Mouse (Mus musculus) CH12.LX (cell line): ENCODE measurements around the gene Ap1g1. TPM values are rescaled to one million over a fixed set of nuclear protein-coding genes. Genes with fewer than 3 reads are reported as not detected.

Experiments used
- DNase-seq: peaks from one replicate; pipeline ENCODE4 v3.0.0-alpha.2; 2013; ENCODE audit errors: extremely low read depth
- H3K27ac ChIP-seq: 2 replicates; pipeline ENCODE4 v1.5.1; 2012; ENCODE audit warnings: low read depth, mild to moderate bottlenecking, control low read depth, moderate library complexity; ENCODE audit not compliant: insufficient read depth
- H3K27me3 ChIP-seq: replicated peaks from 2 replicates; pipeline ENCODE3; 2012; ENCODE audit warnings: inconsistent platforms
- H3K36me3 ChIP-seq, 2 experiments: replicated peaks in 1 of 2; 2 replicates each; pipeline versions ENCODE3 to v1.6.1; 2012; ENCODE audit warnings: inconsistent platforms in 1 of 2, low read length in 1 of 2, mild to moderate bottlenecking in 1 of 2, mixed read lengths in 1 of 2, moderate library complexity in 1 of 2; ENCODE audit not compliant: control insufficient read depth in 1 of 2, insufficient read depth in 1 of 2
- H3K4me1 ChIP-seq, 2 experiments: 2 replicates each; pipeline ENCODE4 v1.6.1; 2012; ENCODE audit warnings: inconsistent platforms in 1 of 2, moderate library complexity in 1 of 2; ENCODE audit not compliant: insufficient read depth in 2 of 2, control insufficient read depth in 1 of 2
- H3K4me2 ChIP-seq: 2 replicates; pipeline ENCODE4 v1.6.1; 2012; ENCODE audit warnings: low read depth, mild to moderate bottlenecking, control low read depth; ENCODE audit not compliant: poor library complexity, insufficient read depth, severe bottlenecking
- H3K4me3 ChIP-seq, 3 experiments: fragments of 150-350 bp in 1 of 3; sonication (generic) in 1 of 3; replicated peaks in 1 of 3; 2 replicates each; pipeline versions ENCODE3 to v1.5.1; 2011 to 2012; ENCODE audit warnings: low read depth in 2 of 3, low read length in 2 of 3, mild to moderate bottlenecking in 2 of 3, moderate library complexity in 2 of 3, control low read depth in 1 of 3, improper control_type of control experiment in 1 of 3, inconsistent platforms in 1 of 3, mixed read lengths in 1 of 3; ENCODE audit not compliant: poor library complexity in 1 of 3
- H3K79me2 ChIP-seq: replicated peaks from 2 replicates; pipeline ENCODE4 v1.6.1; 2012; ENCODE audit warnings: mild to moderate bottlenecking, moderate library complexity; ENCODE audit not compliant: control insufficient read depth, poor library complexity, insufficient read depth, severe bottlenecking; ENCODE audit errors: extremely low read depth
- H3K9ac ChIP-seq: 2 replicates; pipeline ENCODE4 v1.6.1; 2012; ENCODE audit warnings: low read depth, mild to moderate bottlenecking, control low read depth, moderate library complexity; ENCODE audit not compliant: insufficient read depth
- H3K9me3 ChIP-seq: replicated peaks from 2 replicates; pipeline ENCODE3; 2012; ENCODE audit warnings: low read length, inconsistent platforms, mixed read lengths
- BHLHE40 ChIP-seq: IDR thresholded peaks from 2 replicates; pipeline ENCODE4 v1.6.1; 2011; ENCODE audit warnings: mild to moderate bottlenecking, low read depth, low read length, improper control_type of control experiment
- CHD1 ChIP-seq: IDR thresholded peaks from 2 replicates; pipeline ENCODE4 v1.6.1; 2012; ENCODE audit warnings: low read depth, low read length, improper control_type of control experiment, inconsistent platforms
- CHD2 ChIP-seq: IDR thresholded peaks from 2 replicates; pipeline ENCODE4 v1.6.1; 2011; ENCODE audit warnings: low read length, improper control_type of control experiment
- CTCF ChIP-seq, 2 experiments: IDR thresholded peaks in 1 of 2; conservative IDR thresholded peaks in 1 of 2; 2 replicates each; pipeline ENCODE4 v1.5.1; 2011 to 2012; ENCODE audit warnings: low read depth in 2 of 2, low read length in 2 of 2, improper control_type of control experiment in 1 of 2, inconsistent platforms in 1 of 2, mild to moderate bottlenecking in 1 of 2, moderate library complexity in 1 of 2
- E2F4 ChIP-seq: IDR thresholded peaks from 2 replicates; pipeline ENCODE4 v1.6.1; 2011; ENCODE audit warnings: low read depth, low read length, improper control_type of control experiment; ENCODE audit not compliant: insufficient replicate concordance
- ELF1 ChIP-seq: IDR thresholded peaks from 2 replicates; pipeline ENCODE4 v1.6.1; 2014; ENCODE audit warnings: low read depth, mild to moderate bottlenecking, inconsistent platforms, low read length, improper control_type of control experiment
- EP300 ChIP-seq: IDR thresholded peaks from 2 replicates; pipeline ENCODE4 v1.6.1; 2011; ENCODE audit warnings: low read length, improper control_type of control experiment
- ETS1 ChIP-seq: conservative IDR thresholded peaks from 2 replicates; pipeline ENCODE4 v1.6.1; 2012; ENCODE audit warnings: low read depth, mild to moderate bottlenecking, inconsistent platforms, low read length, improper control_type of control experiment, moderate library complexity
- GABPA ChIP-seq: IDR thresholded peaks from 2 replicates; pipeline ENCODE4 v1.6.1; 2012; ENCODE audit warnings: low read depth, low read length, improper control_type of control experiment, inconsistent platforms; ENCODE audit not compliant: insufficient replicate concordance
- HCFC1 ChIP-seq: IDR thresholded peaks from 2 replicates; pipeline ENCODE4 v1.6.1; 2012; ENCODE audit warnings: low read depth, mild to moderate bottlenecking, inconsistent platforms, low read length, improper control_type of control experiment
- IRF4 ChIP-seq: IDR thresholded peaks from 2 replicates; pipeline ENCODE4 v1.6.1; 2014; ENCODE audit warnings: low read depth, mild to moderate bottlenecking, inconsistent platforms, low read length, improper control_type of control experiment
- JUN ChIP-seq: IDR thresholded peaks from 2 replicates; pipeline ENCODE4 v1.6.1; 2011; ENCODE audit warnings: low read depth, mild to moderate bottlenecking, low read length, improper control_type of control experiment, moderate library complexity; ENCODE audit not compliant: insufficient read depth
- JUND ChIP-seq: conservative IDR thresholded peaks from 2 replicates; pipeline ENCODE4 v1.6.1; 2011; ENCODE audit warnings: low read depth, low read length, improper control_type of control experiment
- KAT2A ChIP-seq: IDR thresholded peaks from 2 replicates; pipeline ENCODE4 v1.6.1; 2012; ENCODE audit warnings: low read length, improper control_type of control experiment, inconsistent platforms; ENCODE audit not compliant: insufficient replicate concordance
- MAFK ChIP-seq: IDR thresholded peaks from 2 replicates; pipeline ENCODE4 v1.6.1; 2011; ENCODE audit warnings: low read length, improper control_type of control experiment; ENCODE audit not compliant: insufficient replicate concordance
- MAX ChIP-seq: IDR thresholded peaks from 2 replicates; pipeline ENCODE4 v1.6.1; 2011; ENCODE audit warnings: low read length, improper control_type of control experiment
- MAZ ChIP-seq: IDR thresholded peaks from 2 replicates; pipeline ENCODE4 v1.6.1; 2012; ENCODE audit warnings: low read depth, mild to moderate bottlenecking, inconsistent platforms, low read length, improper control_type of control experiment, moderate library complexity
- MEF2A ChIP-seq: IDR thresholded peaks from 2 replicates; pipeline ENCODE4 v1.6.1; 2014; ENCODE audit warnings: low read depth, mild to moderate bottlenecking, inconsistent platforms, low read length, improper control_type of control experiment, borderline replicate concordance
- MXI1 ChIP-seq: IDR thresholded peaks from 2 replicates; pipeline ENCODE4 v1.6.1; 2011; ENCODE audit warnings: mild to moderate bottlenecking, low read depth, low read length, improper control_type of control experiment
- MYC ChIP-seq: IDR thresholded peaks from 2 replicates; pipeline ENCODE4 v1.6.1; 2011; ENCODE audit warnings: low read depth, mild to moderate bottlenecking, improper control_type of control experiment, low read length
- NELFE ChIP-seq: IDR thresholded peaks from 2 replicates; pipeline ENCODE4 v1.6.1; 2011; ENCODE audit warnings: low read depth, low read length, improper control_type of control experiment
- NRF1 ChIP-seq: IDR thresholded peaks from 2 replicates; pipeline ENCODE4 v1.6.1; 2014; ENCODE audit warnings: low read depth, mild to moderate bottlenecking, inconsistent platforms, low read length, improper control_type of control experiment, moderate library complexity
- PAX5 ChIP-seq: IDR thresholded peaks from 2 replicates; pipeline ENCODE4 v1.6.1; 2012; ENCODE audit warnings: low read length, inconsistent platforms, mixed read lengths
- POLR2A ChIP-seq: IDR thresholded peaks from 2 replicates; pipeline ENCODE4 v1.6.1; 2011; ENCODE audit warnings: low read depth, mild to moderate bottlenecking, improper control_type of control experiment, low read length
- POLR2AphosphoS2 ChIP-seq: IDR thresholded peaks from 2 replicates; pipeline ENCODE4 v1.6.1; 2011; ENCODE audit warnings: low read depth, low read length, improper control_type of control experiment
- RAD21 ChIP-seq: IDR thresholded peaks from 2 replicates; pipeline ENCODE4 v1.6.1; 2011; ENCODE audit warnings: low read depth, mild to moderate bottlenecking, low read length, improper control_type of control experiment, moderate library complexity
- RCOR1 ChIP-seq: conservative IDR thresholded peaks from 2 replicates; pipeline ENCODE4 v1.6.1; 2012; ENCODE audit warnings: low read depth, mild to moderate bottlenecking, inconsistent platforms, low read length, improper control_type of control experiment
- SIN3A ChIP-seq: IDR thresholded peaks from 2 replicates; pipeline ENCODE4 v1.6.1; 2012; ENCODE audit warnings: low read length, improper control_type of control experiment, inconsistent platforms
- SMC3 ChIP-seq: IDR thresholded peaks from 2 replicates; pipeline ENCODE4 v1.6.1; 2011; ENCODE audit warnings: low read depth, low read length, improper control_type of control experiment
- TBP ChIP-seq: conservative IDR thresholded peaks from 2 replicates; pipeline ENCODE4 v1.6.1; 2011; ENCODE audit warnings: low read depth, low read length, improper control_type of control experiment
- TCF12 ChIP-seq: IDR thresholded peaks from 2 replicates; pipeline ENCODE4 v1.6.1; 2014; ENCODE audit warnings: low read depth, mild to moderate bottlenecking, inconsistent platforms, low read length, improper control_type of control experiment
- UBTF ChIP-seq: IDR thresholded peaks from 2 replicates; pipeline ENCODE4 v1.6.1; 2012; ENCODE audit warnings: low read depth, mild to moderate bottlenecking, inconsistent platforms, low read length, improper control_type of control experiment, moderate library complexity
- USF1 ChIP-seq: IDR thresholded peaks from 2 replicates; pipeline ENCODE4 v1.6.1; 2014; ENCODE audit warnings: low read depth, mild to moderate bottlenecking, inconsistent platforms, low read length, improper control_type of control experiment
- USF2 ChIP-seq: conservative IDR thresholded peaks from 2 replicates; pipeline ENCODE4 v1.6.1; 2011; ENCODE audit warnings: low read depth, low read length, improper control_type of control experiment
- ZC3H11A ChIP-seq: IDR thresholded peaks from 2 replicates; pipeline ENCODE4 v1.6.1; 2012; ENCODE audit warnings: low read depth, mild to moderate bottlenecking, inconsistent platforms, low read length, improper control_type of control experiment
- ZKSCAN1 ChIP-seq: IDR thresholded peaks from 2 replicates; pipeline ENCODE4 v1.6.1; 2012; ENCODE audit warnings: low read depth, inconsistent platforms, low read length, improper control_type of control experiment, borderline replicate concordance
- ZMIZ1 ChIP-seq: IDR thresholded peaks from 2 replicates; pipeline ENCODE4 v1.6.1; 2012; ENCODE audit warnings: low read depth, mild to moderate bottlenecking, inconsistent platforms, low read length, improper control_type of control experiment
- ZNF384 ChIP-seq: IDR thresholded peaks from 2 replicates; pipeline ENCODE4 v1.6.1; 2012; ENCODE audit warnings: low read depth, low read length, improper control_type of control experiment, inconsistent platforms
- dilution Hi-C: fragments of 300-500 bp; cut with MboI; formaldehyde crosslinking; loops from 2 replicates; pipeline ENCODE4 v1.14.3; 2020; ENCODE audit warnings: low sequenced_read_pairs; ENCODE audit not compliant: extremely low pct_unique_long_range_greater_than_20kb, extremely low pct_ligation_motif_present
- in situ Hi-C: fragments of 300-500 bp; cut with MboI; formaldehyde crosslinking; loops from 3 replicates; pipeline ENCODE4 v1.14.3; 2019; ENCODE audit warnings: low sequenced_read_pairs, low pct_ligation_motif_present, low pct_unique_long_range_greater_than_20kb, mixed read lengths
- polyA plus RNA-seq: library from polyadenylated mRNA; unstranded; fragments of >175 nt; gene quantifications from 2 replicates; pipeline ENCODE4 v1.2.1, GENCODE M21; 2012; ENCODE audit warnings: low read depth; ENCODE audit not compliant: insufficient read length
- total RNA-seq, 2 experiments: library from RNA; depleted of rRNA; stranded (reverse); fragments of 300-350 nt in 1 of 2; fragments of >200 nt in 1 of 2; gene quantifications; 2 replicates each; pipeline ENCODE4 v1.2.3; 2012 to 2014

Ap1g1 gene
- total and polyA plus RNA-seq, 3 experiments = 29.5 to 60.4 (median 40.8) TPM

- no peak overlapping the region for H3K4me2 ChIP-seq
- H3K36me3 ChIP-seq = peaks cover 37 to 82% of the 10 kb centered on the region in 2 experiments
- H3K27me3 ChIP-seq = no peaks in the 10 kb centered on the region
- TF ChIP-seq ELF1 (no peak), E2F4 (no peak), MAZ (0 out of 2 replicates have a peak, but pooled peaks have one; percentile 42), KAT2A (no peak), NELFE (no peak), ZC3H11A (no peak), CTCF (conservative IDR thresholded peaks at IDR 0.05 in 1 of 2, IDR thresholded peaks at IDR 0.05 in 1 of 2; ENCODE audit: low read depth in 2 of 2, low read length in 2 of 2) (peak in 1 of 2 experiments; percentile 49; a peak in 2 of 4 replicates), EP300 (peak; percentile 82), GABPA (no peak), TBP (no peak), SIN3A (peak; percentile 54; the same call in 1 of the 2 replicates), HCFC1 (no peak), UBTF (no peak), BHLHE40 (peak; percentile 76), ZNF384 (no peak), USF1 (no peak), ZKSCAN1 (no peak), JUN (peak; percentile 88), IRF4 (peak; percentile 66), PAX5 (no peak), CHD1 (no peak), MEF2A (peak; percentile 70; the same call in 1 of the 2 replicates), POLR2AphosphoS2 (no peak), ZMIZ1 (no peak), TCF12 (0 out of 2 replicates have a peak, but pooled peaks have one; percentile 43), CHD2 (0 out of 2 replicates have a peak, but pooled peaks have one; percentile 26), NRF1 (no peak), ETS1 (peak; percentile 61), SMC3 (0 out of 2 replicates have a peak, but pooled peaks have one; percentile 18), MAX (no peak), MYC (peak; percentile 60; the same call in 1 of the 2 replicates), MXI1 (no peak; the same call in 1 of the 2 replicates), MAFK (peak; percentile 60; the same call in 1 of the 2 replicates), RAD21 (no peak; the same call in 1 of the 2 replicates), POLR2A (no peak), JUND (peak; percentile 77; the same call in 1 of the 2 replicates), USF2 (no peak), RCOR1 (no peak; the same call in 1 of the 2 replicates)
- TF ChIP-seq, all 38 proteins: peak for 15
- no peak overlapping the region for H3K27ac ChIP-seq
- in situ Hi-C loops (loop anchor here (5.0 to 10.0 kb wide), 2 partner anchors 68 to 150 kb away; no protein-coding TSS in a partner anchor), dilution Hi-C loops (no loop called here)
- no peaks in the 10 kb centered on the region for H3K9me3 ChIP-seq
- peaks cover 2 to 17% of the 10 kb centered on the region in 2 experiments for H3K4me1 ChIP-seq
- H3K79me2 ChIP-seq = no peaks in the 10 kb centered on the region
- H3K9ac ChIP-seq = no peak overlapping the region
- peak; percentile 73 for DNase-seq
- H3K4me3 ChIP-seq = peak overlapping the region in 1 of 3 experiments; percentile 42
Measured at GRCm38 (mm10) chr8:109854522-109854921, 76.2 kb downstream of the Ap1g1 start.
